Mouse (Mus musculus) brain, embryonic 14.5 days (tissue): ENCODE data around the gene Grm7.

ENCODE experiments used
- CTCF ChIP-seq: fragments of 200-500 bp; IDR thresholded peaks from 2 replicates; pipeline ENCODE4 v1.5.1; 2012; ENCODE audit warnings: inconsistent platforms, mild to moderate bottlenecking, moderate library complexity, borderline replicate concordance; ENCODE audit not compliant: insufficient read depth, insufficient read length; ENCODE audit errors: extremely low read depth
- POLR2A ChIP-seq: fragments of 200-500 bp; IDR thresholded peaks from 2 replicates; pipeline ENCODE4 v1.6.1; 2012; ENCODE audit warnings: mild to moderate bottlenecking, inconsistent platforms, borderline replicate concordance; ENCODE audit not compliant: poor library complexity, insufficient read depth, insufficient read length, severe bottlenecking; ENCODE audit errors: extremely low read depth

DNA sequence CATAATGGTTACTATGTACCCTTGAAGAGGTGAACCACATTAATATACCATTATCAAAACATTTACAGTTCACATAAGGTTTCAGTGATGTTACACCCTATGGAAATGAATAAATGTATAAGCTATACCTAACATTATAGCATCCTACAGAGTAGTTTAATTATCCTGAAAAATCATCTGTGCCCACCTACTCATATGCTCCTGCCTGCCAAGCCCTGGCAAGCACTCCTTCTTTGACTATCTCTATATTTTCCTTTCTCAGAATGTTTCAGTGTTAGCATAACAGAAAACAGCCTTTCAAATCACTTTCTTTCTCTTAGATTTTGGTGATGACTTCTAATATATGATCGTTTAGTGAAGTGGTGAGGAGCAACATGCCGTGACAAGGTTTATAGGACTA is 147.3 kb downstream of the Grm7 start:
- TF ChIP-seq CTCF (no peak), POLR2A (no peak)
